ENCODE assay signal across 7 mouse cellular contexts in the genomic region with DNA sequence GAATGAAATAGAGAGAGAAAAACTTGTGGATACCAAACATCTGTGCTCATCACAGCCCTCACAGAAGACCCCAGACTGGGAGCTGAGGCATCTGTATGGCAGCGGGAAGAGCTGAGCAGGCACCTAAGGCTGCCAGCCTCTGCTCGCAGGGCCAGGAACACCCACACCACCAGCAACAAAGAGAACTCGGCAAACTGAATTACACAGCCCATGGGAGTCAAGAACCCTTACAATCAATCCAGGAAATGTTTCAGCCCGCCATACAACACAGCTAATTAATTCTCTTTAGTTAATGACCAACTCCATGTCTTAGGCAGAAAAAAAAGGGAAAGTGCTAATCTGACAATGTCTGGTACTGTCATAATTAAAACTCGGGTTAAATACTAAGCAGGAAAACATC.
"Had no signal": no experiment of that assay in that cellular context is flagged by ENCODE, and none has a peak within 500 bp of the region (broad histone marks: within the 10 kb centered on the region; RNA-seq: fewer than 3 reads in every experiment).

No protein-coding gene starts in this region.

- H3K9me3 ChIP-seq: limb, embryonic 10.5 days; liver, embryonic 12.5 days; midbrain, embryonic 12.5 days had no signal

- H3K27ac ChIP-seq: limb, embryonic 10.5 days; liver, embryonic 12.5 days; midbrain, embryonic 12.5 days had no signal

- H3K4me2 ChIP-seq: liver, embryonic 12.5 days; midbrain, embryonic 12.5 days had no signal

- H3K4me3 ChIP-seq: limb, embryonic 10.5 days; liver, embryonic 12.5 days; midbrain, embryonic 12.5 days had no signal

- H3K9ac ChIP-seq: liver, embryonic 12.5 days; midbrain, embryonic 12.5 days had no signal

- ATAC-seq: liver, embryonic 12.5 days; midbrain, embryonic 16.5 days had no signal

- H3K27me3 ChIP-seq: liver, embryonic 12.5 days had no signal

- H3K36me3 ChIP-seq: limb, embryonic 10.5 days; liver, embryonic 12.5 days; midbrain, embryonic 12.5 days had no signal

- DNase-seq: kidney, postnatal 10 days; thymus, adult 18-20 months; thymus, postnatal 14 days had no signal
